Mouse (Mus musculus): ENCODE measurements around the gene Alox12b.

Alox12b gene

GRCm38 (mm10) chr11:69123056-69123692, 33.6 kb upstream of the Alox12b start:
- peak; percentile 90 to 91 for DNase-seq (ENCODE audit: low spot score in 2 of 2)

GRCm38 (mm10) chr11:69123693-69124497, 32.9 kb upstream of the Alox12b start:
- DNase-seq (ENCODE audit: low spot score in 2 of 2): peak; percentile 90 to 91

GRCm38 (mm10) chr11:69124498-69124847, 32.3 kb upstream of the Alox12b start:
- no peak for DNase-seq (ENCODE audit: low spot score in 2 of 2)

- peak; percentile 69 to 74 for DNase-seq (ENCODE audit: low spot score in 2 of 2)
Observed at GRCm38 (mm10) chr11:69125041-69125851, 31.5 kb upstream of the Alox12b start.

- DNase-seq (ENCODE audit: low spot score in 2 of 2): no peak
Observed at GRCm38 (mm10) chr11:69125852-69125918, 31.1 kb upstream of the Alox12b start, which contains the start of gene Aloxe3. Gene Aloxe3 (plus strand): TSS chr11:69125896.

- no peak for DNase-seq (ENCODE audit: low spot score in 2 of 2)
Observed at GRCm38 (mm10) chr11:69125919-69126705, 30.7 kb upstream of the Alox12b start.

- no peak for DNase-seq (ENCODE audit: low spot score in 2 of 2)
Observed at GRCm38 (mm10) chr11:69126706-69127095, 30.1 kb upstream of the Alox12b start.

GRCm38 (mm10) chr11:69128426-69129122, 28.2 kb upstream of the Alox12b start:
- DNase-seq (ENCODE audit: low spot score in 2 of 2): no peak

GRCm38 (mm10) chr11:69133566-69133922, 23.2 kb upstream of the Alox12b start:
- DNase-seq (ENCODE audit: low spot score in 2 of 2): no peak

- DNase-seq (ENCODE audit: low spot score in 2 of 2): peak; percentile 84 to 85
Observed at GRCm38 (mm10) chr11:69133923-69134621, 22.7 kb upstream of the Alox12b start.

GRCm38 (mm10) chr11:69134622-69134968, 22.2 kb upstream of the Alox12b start:
- DNase-seq (ENCODE audit: low spot score in 2 of 2): no peak

- DNase-seq (ENCODE audit: low spot score in 2 of 2): no peak
Observed at GRCm38 (mm10) chr11:69135361-69135760, 21.4 kb upstream of the Alox12b start.

- DNase-seq (ENCODE audit: low spot score in 2 of 2): no peak
Observed at GRCm38 (mm10) chr11:69147546-69147945, 9.2 kb upstream of the Alox12b start.

- DNase-seq (ENCODE audit: low spot score in 2 of 2): no peak
Observed at GRCm38 (mm10) chr11:69148451-69148960, 8.3 kb upstream of the Alox12b start.

GRCm38 (mm10) chr11:69149728-69150127, 7.1 kb upstream of the Alox12b start:
- DNase-seq (ENCODE audit: low spot score in 2 of 2): no peak

GRCm38 (mm10) chr11:69150444-69150843, 6.3 kb upstream of the Alox12b start:
- DNase-seq (ENCODE audit: low spot score in 2 of 2): no peak

GRCm38 (mm10) chr11:69151004-69151403, 5.8 kb upstream of the Alox12b start:
- DNase-seq (ENCODE audit: low spot score in 2 of 2): no peak

GRCm38 (mm10) chr11:69153831-69154230, 3.0 kb upstream of the Alox12b start:
- DNase-seq (ENCODE audit: low spot score in 2 of 2): no peak

- peak in 1 of 2 experiments; percentile 29 for DNase-seq (ENCODE audit: low spot score in 2 of 2)
Observed at GRCm38 (mm10) chr11:69155351-69155750, 1.4 kb upstream of the Alox12b start.

- peak; percentile 48 to 58 for DNase-seq (ENCODE audit: low spot score in 2 of 2)
Observed at GRCm38 (mm10) chr11:69169313-69169712, 12.5 kb downstream of the Alox12b start.

- DNase-seq (ENCODE audit: low spot score in 2 of 2): no peak
Observed at GRCm38 (mm10) chr11:69171626-69172025, 14.8 kb downstream of the Alox12b start.

Measured in right cerebral cortex, postnatal 36 days (tissue).